Mouse (Mus musculus): ENCODE results near the gene Nrcam. TPM values are rescaled to one million over a fixed set of nuclear protein-coding genes. Genes with fewer than 3 reads are reported as not detected.
A peak's percentile ranks its signal among the peaks of the same experiment; 100 is the strongest.

Nrcam gene
- polyA plus RNA-seq, 1 experiment from 2014 or later = 136 TPM

DNA sequence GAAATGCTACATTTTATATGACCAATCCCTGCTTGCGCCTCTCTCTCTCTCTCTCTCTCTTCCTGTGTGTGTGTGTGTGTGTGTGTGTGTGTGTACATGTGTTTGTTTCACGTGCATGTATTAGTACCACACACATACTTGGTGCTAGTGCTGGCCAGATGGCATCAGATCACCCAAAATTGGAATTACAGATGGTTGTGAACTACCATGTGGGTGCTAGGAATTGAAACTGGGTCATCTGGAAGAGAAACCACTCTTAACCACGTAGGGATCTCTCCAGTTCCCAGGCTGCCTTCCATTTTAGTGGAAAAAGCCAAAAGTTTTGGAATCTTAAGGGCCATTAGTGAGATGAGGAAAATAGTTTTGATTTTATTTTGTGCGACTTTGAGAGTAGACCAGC lies 175.1 kb downstream of the Nrcam start:
- WGBS = 90% methylated on average over 4 of the region's 4 CpGs
- Histone ChIP-seq H3K9ac (replicated peaks; ENCODE audit: low read depth, low read length) (no peak overlapping the region), H3K4me2 (ENCODE audit: low read depth, low read length) (no peak overlapping the region), H3K36me3 (ENCODE audit: control insufficient read depth, insufficient read depth, low read length) (no peaks in the 10 kb centered on the region), H3K27me3 (ENCODE audit: control insufficient read depth, insufficient read depth, low read length) (no peaks in the 10 kb centered on the region), H3K9me3 (ENCODE audit: control insufficient read depth, low read length) (no peaks in the 10 kb centered on the region), H3K27ac (ENCODE audit: low read depth, low read length) (no peak overlapping the region), H3K4me3 (ENCODE audit: low read depth, low read length) (no peak overlapping the region), H3K4me1 (ENCODE audit: control insufficient read depth, insufficient read depth, low read length) (0 out of 2 replicates have a peak, but pooled peaks cover 5% of the 10 kb centered on the region)
- ATAC-seq (ENCODE audit: low read depth) = no peak

- WGBS = 74% methylated on average over 3 of the region's 3 CpGs
- ATAC-seq (ENCODE audit: low read depth) = no peak
- H3K27me3 ChIP-seq (ENCODE audit: control insufficient read depth, insufficient read depth, low read length) = no peaks in the 10 kb centered on the region
- H3K9ac ChIP-seq (replicated peaks; ENCODE audit: low read depth, low read length) = no peak overlapping the region
- H3K4me3 ChIP-seq (ENCODE audit: low read depth, low read length) = no peak overlapping the region
- no peak overlapping the region for H3K4me2 ChIP-seq (ENCODE audit: low read depth, low read length)
- no peaks in the 10 kb centered on the region for H3K36me3 ChIP-seq (ENCODE audit: control insufficient read depth, insufficient read depth, low read length)
- H3K4me1 ChIP-seq (ENCODE audit: control insufficient read depth, insufficient read depth, low read length) = no peaks in the 10 kb centered on the region
- no peak overlapping the region for H3K27ac ChIP-seq (ENCODE audit: low read depth, low read length)
- H3K9me3 ChIP-seq (ENCODE audit: control insufficient read depth, low read length) = no peaks in the 10 kb centered on the region
These were observed 179.9 kb downstream of the Nrcam start for GRCm38 (mm10) chr12:44508635-44509034.

GRCm38 (mm10) chr12:44509406-44510104 lies 180.9 kb downstream of the Nrcam start:
- ATAC-seq (ENCODE audit: low read depth) = no peak
- no peak overlapping the region for H3K4me3 ChIP-seq (ENCODE audit: low read depth, low read length)
- 46% methylated on average over 4 of the region's 4 CpGs for WGBS
- H3K4me1 ChIP-seq (ENCODE audit: control insufficient read depth, insufficient read depth, low read length) = no peaks in the 10 kb centered on the region
- H3K9me3 ChIP-seq (ENCODE audit: control insufficient read depth, low read length) = no peaks in the 10 kb centered on the region
- H3K9ac ChIP-seq (replicated peaks; ENCODE audit: low read depth, low read length) = no peak overlapping the region
- no peak overlapping the region for H3K27ac ChIP-seq (ENCODE audit: low read depth, low read length)
- no peak overlapping the region for H3K4me2 ChIP-seq (ENCODE audit: low read depth, low read length)
- no peaks in the 10 kb centered on the region for H3K27me3 ChIP-seq (ENCODE audit: control insufficient read depth, insufficient read depth, low read length)
- no peaks in the 10 kb centered on the region for H3K36me3 ChIP-seq (ENCODE audit: control insufficient read depth, insufficient read depth, low read length)

DNA sequence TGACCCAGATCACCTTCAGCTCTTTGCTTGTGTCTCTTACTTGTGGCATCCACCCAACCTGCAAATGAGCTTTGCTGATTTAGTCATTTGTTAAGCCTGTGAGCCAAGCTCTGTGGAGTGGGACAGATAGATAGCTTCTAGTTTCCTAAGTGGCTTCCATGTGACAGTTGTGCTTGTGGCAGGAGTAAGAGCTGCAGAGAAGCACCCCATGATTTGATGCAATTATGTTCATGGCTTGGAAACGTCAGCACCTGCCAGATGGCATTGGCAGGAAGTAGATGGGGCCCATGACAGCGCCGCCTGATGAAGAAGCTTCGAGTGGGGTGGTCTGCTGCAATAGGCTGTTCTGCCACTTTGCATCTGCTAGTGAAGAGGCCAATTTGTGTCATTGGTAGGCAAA lies 186.4 kb downstream of the Nrcam start:
- Histone ChIP-seq H3K27ac (ENCODE audit: low read depth, low read length) (no peak overlapping the region), H3K9ac (replicated peaks; ENCODE audit: low read depth, low read length) (no peak overlapping the region), H3K27me3 (ENCODE audit: control insufficient read depth, insufficient read depth, low read length) (no peaks in the 10 kb centered on the region), H3K4me2 (ENCODE audit: low read depth, low read length) (no peak overlapping the region), H3K9me3 (ENCODE audit: control insufficient read depth, low read length) (no peaks in the 10 kb centered on the region), H3K4me1 (ENCODE audit: control insufficient read depth, insufficient read depth, low read length) (0 out of 2 replicates have a peak, but pooled peaks cover 5% of the 10 kb centered on the region), H3K4me3 (ENCODE audit: low read depth, low read length) (no peak overlapping the region), H3K36me3 (ENCODE audit: control insufficient read depth, insufficient read depth, low read length) (no peaks in the 10 kb centered on the region)
- 0 out of 2 replicates have a peak, but pooled peaks have one; percentile 44 for ATAC-seq (ENCODE audit: low read depth)
- 68% methylated on average over 4 of the region's 4 CpGs for WGBS

- H3K9ac ChIP-seq (replicated peaks; ENCODE audit: low read depth, low read length) = no peak overlapping the region
- H3K27me3 ChIP-seq (ENCODE audit: control insufficient read depth, insufficient read depth, low read length) = no peaks in the 10 kb centered on the region
- no peak overlapping the region for H3K27ac ChIP-seq (ENCODE audit: low read depth, low read length)
- whole genome bisulfite sequencing = 35% methylated on average over 7 of the region's 7 CpGs
- no peak overlapping the region for H3K4me2 ChIP-seq (ENCODE audit: low read depth, low read length)
- no peak for ATAC-seq (ENCODE audit: low read depth)
- H3K4me3 ChIP-seq (ENCODE audit: low read depth, low read length) = no peak overlapping the region
- H3K4me1 ChIP-seq (ENCODE audit: control insufficient read depth, insufficient read depth, low read length) = 0 out of 2 replicates have a peak, but pooled peaks cover 5% of the 10 kb centered on the region
- H3K36me3 ChIP-seq (ENCODE audit: control insufficient read depth, insufficient read depth, low read length) = no peaks in the 10 kb centered on the region
- H3K9me3 ChIP-seq (ENCODE audit: control insufficient read depth, low read length) = no peaks in the 10 kb centered on the region
These were observed 190.9 kb downstream of the Nrcam start for GRCm38 (mm10) chr12:44519440-44520141.

DNA sequence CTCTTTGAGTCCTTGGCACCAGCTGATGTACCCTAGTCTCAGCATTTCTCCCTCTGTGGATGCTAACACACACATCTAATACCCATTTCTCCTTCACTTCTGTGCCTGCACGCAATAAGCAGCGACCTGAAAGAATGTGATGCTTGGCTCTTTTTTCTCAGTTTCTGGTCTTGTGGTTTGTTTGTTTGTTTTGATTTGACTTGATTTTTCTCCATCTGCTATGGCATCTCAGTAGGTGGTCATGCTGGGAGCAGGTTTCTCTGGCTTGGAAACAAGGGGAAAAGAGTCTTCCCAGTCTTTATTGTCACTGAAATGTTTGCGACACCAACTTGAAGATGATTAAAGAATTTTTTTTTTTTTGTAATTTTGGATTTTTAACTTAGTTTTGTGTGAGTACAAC lies 192.8 kb downstream of the Nrcam start:
- ATAC-seq (ENCODE audit: low read depth) = no peak
- 0 out of 2 replicates have a peak, but pooled peaks cover 5% of the 10 kb centered on the region for H3K4me1 ChIP-seq (ENCODE audit: control insufficient read depth, insufficient read depth, low read length)
- no peak overlapping the region for H3K4me2 ChIP-seq (ENCODE audit: low read depth, low read length)
- 81% methylated on average over 3 of the region's 3 CpGs for WGBS
- no peaks in the 10 kb centered on the region for H3K9me3 ChIP-seq (ENCODE audit: control insufficient read depth, low read length)
- H3K27me3 ChIP-seq (ENCODE audit: control insufficient read depth, insufficient read depth, low read length) = no peaks in the 10 kb centered on the region
- no peak overlapping the region for H3K4me3 ChIP-seq (ENCODE audit: low read depth, low read length)
- H3K27ac ChIP-seq (ENCODE audit: low read depth, low read length) = no peak overlapping the region
- no peak overlapping the region for H3K9ac ChIP-seq (replicated peaks; ENCODE audit: low read depth, low read length)
- H3K36me3 ChIP-seq (ENCODE audit: control insufficient read depth, insufficient read depth, low read length) = no peaks in the 10 kb centered on the region

- no peak for ATAC-seq (ENCODE audit: low read depth)
- Histone ChIP-seq H3K9ac (replicated peaks; ENCODE audit: low read depth, low read length) (no peak overlapping the region), H3K9me3 (ENCODE audit: control insufficient read depth, low read length) (no peaks in the 10 kb centered on the region), H3K27ac (ENCODE audit: low read depth, low read length) (no peak overlapping the region), H3K4me1 (ENCODE audit: control insufficient read depth, insufficient read depth, low read length) (no peaks in the 10 kb centered on the region), H3K36me3 (ENCODE audit: control insufficient read depth, insufficient read depth, low read length) (no peaks in the 10 kb centered on the region), H3K4me3 (ENCODE audit: low read depth, low read length) (no peak overlapping the region), H3K4me2 (ENCODE audit: low read depth, low read length) (no peak overlapping the region), H3K27me3 (ENCODE audit: control insufficient read depth, insufficient read depth, low read length) (no peaks in the 10 kb centered on the region)
- 78% methylated on average over 8 of the region's 8 CpGs for whole genome bisulfite sequencing
These were observed 196.2 kb downstream of the Nrcam start for GRCm38 (mm10) chr12:44524621-44525565.

GRCm38 (mm10) chr12:44528391-44529016 lies 199.8 kb downstream of the Nrcam start:
- ATAC-seq (ENCODE audit: low read depth) = no peak
- WGBS = 43% methylated on average over 11 of the region's 11 CpGs
- H3K4me1 ChIP-seq (ENCODE audit: control insufficient read depth, insufficient read depth, low read length) = peaks cover 2% of the 10 kb centered on the region; the same call in 1 of the 2 replicates
- H3K4me3 ChIP-seq (ENCODE audit: low read depth, low read length) = no peak overlapping the region
- no peak overlapping the region for H3K9ac ChIP-seq (replicated peaks; ENCODE audit: low read depth, low read length)
- no peak overlapping the region for H3K27ac ChIP-seq (ENCODE audit: low read depth, low read length)
- H3K4me2 ChIP-seq (ENCODE audit: low read depth, low read length) = no peak overlapping the region
- H3K36me3 ChIP-seq (ENCODE audit: control insufficient read depth, insufficient read depth, low read length) = no peaks in the 10 kb centered on the region
- no peaks in the 10 kb centered on the region for H3K27me3 ChIP-seq (ENCODE audit: control insufficient read depth, insufficient read depth, low read length)
- H3K9me3 ChIP-seq (ENCODE audit: control insufficient read depth, low read length) = no peaks in the 10 kb centered on the region

Data from neural tube, embryonic 14.5 days (tissue).